Mouse (Mus musculus) CH12.LX (cell line): ENCODE measurements around the gene Hnf1a.

Experiments used
- CTCF ChIP-seq, 2 experiments: IDR thresholded peaks in 1 of 2; conservative IDR thresholded peaks in 1 of 2; 2 replicates each; pipeline ENCODE4 v1.5.1; 2011 to 2012; ENCODE audit warnings: low read depth in 2 of 2, low read length in 2 of 2, improper control_type of control experiment in 1 of 2, inconsistent platforms in 1 of 2, mild to moderate bottlenecking in 1 of 2, moderate library complexity in 1 of 2
- MAFK ChIP-seq: IDR thresholded peaks from 2 replicates; pipeline ENCODE4 v1.6.1; 2011; ENCODE audit warnings: low read length, improper control_type of control experiment; ENCODE audit not compliant: insufficient replicate concordance
- MAZ ChIP-seq: IDR thresholded peaks from 2 replicates; pipeline ENCODE4 v1.6.1; 2012; ENCODE audit warnings: low read depth, mild to moderate bottlenecking, inconsistent platforms, low read length, improper control_type of control experiment, moderate library complexity
- MYC ChIP-seq: IDR thresholded peaks from 2 replicates; pipeline ENCODE4 v1.6.1; 2011; ENCODE audit warnings: low read depth, mild to moderate bottlenecking, improper control_type of control experiment, low read length
- NRF1 ChIP-seq: IDR thresholded peaks from 2 replicates; pipeline ENCODE4 v1.6.1; 2014; ENCODE audit warnings: low read depth, mild to moderate bottlenecking, inconsistent platforms, low read length, improper control_type of control experiment, moderate library complexity
- POLR2A ChIP-seq: IDR thresholded peaks from 2 replicates; pipeline ENCODE4 v1.6.1; 2011; ENCODE audit warnings: low read depth, mild to moderate bottlenecking, improper control_type of control experiment, low read length
- RCOR1 ChIP-seq: conservative IDR thresholded peaks from 2 replicates; pipeline ENCODE4 v1.6.1; 2012; ENCODE audit warnings: low read depth, mild to moderate bottlenecking, inconsistent platforms, low read length, improper control_type of control experiment
- SIN3A ChIP-seq: IDR thresholded peaks from 2 replicates; pipeline ENCODE4 v1.6.1; 2012; ENCODE audit warnings: low read length, improper control_type of control experiment, inconsistent platforms
- USF1 ChIP-seq: IDR thresholded peaks from 2 replicates; pipeline ENCODE4 v1.6.1; 2014; ENCODE audit warnings: low read depth, mild to moderate bottlenecking, inconsistent platforms, low read length, improper control_type of control experiment

GRCm38 (mm10) chr5:114913686-114914085 is 57.2 kb downstream of the Hnf1a start:
- TF ChIP-seq CTCF (conservative IDR thresholded peaks at IDR 0.05 in 1 of 2, IDR thresholded peaks at IDR 0.05 in 1 of 2; ENCODE audit: low read depth in 2 of 2, low read length in 2 of 2) (no peak), RCOR1 (no peak), MYC (no peak), POLR2A (no peak), NRF1 (no peak), SIN3A (no peak), MAFK (no peak), MAZ (no peak), USF1 (no peak)
